Mouse (Mus musculus) lung, adult 2 months (tissue): Measurements from ENCODE around the gene Slc51a.

Experiments used
- CTCF ChIP-seq: fragments of 200-500 bp; IDR thresholded peaks from 2 replicates; pipeline ENCODE4 v1.5.1; 2011; ENCODE audit warnings: mild to moderate bottlenecking, low read length, control low read depth; ENCODE audit not compliant: insufficient read depth
- POLR2A ChIP-seq: fragments of 200-500 bp; IDR thresholded peaks from 2 replicates; pipeline ENCODE4 v1.6.1; 2011; ENCODE audit warnings: low read depth, mild to moderate bottlenecking, control low read depth, low read length, borderline replicate concordance; ENCODE audit errors: extremely low read depth

GRCm38 (mm10) chr16:32479415-32479814 is 8.3 kb downstream of the Slc51a start:
- TF ChIP-seq CTCF (no peak), POLR2A (no peak)
